Mouse (Mus musculus): Measurements from ENCODE around the gene Slc9a9. TPM values are rescaled to one million over a fixed set of nuclear protein-coding genes. Genes with fewer than 3 reads are reported as not detected.

The Slc9a9 gene
- polyA plus RNA-seq, 1 experiment: 127 TPM

DNA sequence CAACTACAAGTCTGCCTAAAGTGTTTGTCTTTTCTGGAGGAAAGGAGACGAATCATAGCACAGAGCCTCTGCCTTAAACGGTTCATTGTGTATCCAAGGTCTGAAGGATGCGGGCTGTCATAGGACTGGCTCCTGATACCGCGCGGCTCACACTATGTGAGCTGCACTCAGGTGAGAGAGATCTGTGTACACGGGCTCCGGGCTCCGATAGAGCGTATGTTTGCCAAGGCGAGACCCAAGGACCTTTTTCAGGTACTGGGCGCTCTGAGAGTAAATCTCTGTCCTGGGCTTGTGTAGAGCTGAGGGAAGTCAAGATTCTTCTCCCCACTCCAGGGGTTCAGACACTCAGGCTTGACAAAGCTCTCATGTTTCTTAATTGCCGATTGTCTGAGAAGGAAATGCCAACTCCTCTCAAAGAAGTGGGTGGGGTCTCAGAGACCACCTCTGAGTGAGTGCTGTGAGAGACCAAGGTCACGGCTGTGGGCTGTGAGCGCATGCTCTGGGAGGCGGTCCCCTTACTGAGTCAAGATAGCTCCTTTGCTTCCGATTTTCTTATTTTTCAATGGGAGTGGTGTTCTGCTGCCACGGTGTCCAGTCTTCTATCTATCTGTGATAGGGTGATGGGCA is 10.9 kb downstream of the Slc9a9 start:
- H3K4me3 ChIP-seq (ENCODE audit: insufficient read depth, low read length): no peak overlapping the region
- H3K27ac ChIP-seq (ENCODE audit: insufficient read depth, low read depth, low read length): no peak overlapping the region
- TF ChIP-seq CTCF (IDR thresholded peaks at IDR 0.05; ENCODE audit: low read depth, low read length) (no peak), POLR2A (IDR thresholded peaks at IDR 0.05; ENCODE audit: borderline replicate concordance, low read depth, low read length) (no peak)
- H3K4me1 ChIP-seq (ENCODE audit: control insufficient read depth, insufficient read depth, low read length): peaks cover 4% of the 10 kb centered on the region

DNA sequence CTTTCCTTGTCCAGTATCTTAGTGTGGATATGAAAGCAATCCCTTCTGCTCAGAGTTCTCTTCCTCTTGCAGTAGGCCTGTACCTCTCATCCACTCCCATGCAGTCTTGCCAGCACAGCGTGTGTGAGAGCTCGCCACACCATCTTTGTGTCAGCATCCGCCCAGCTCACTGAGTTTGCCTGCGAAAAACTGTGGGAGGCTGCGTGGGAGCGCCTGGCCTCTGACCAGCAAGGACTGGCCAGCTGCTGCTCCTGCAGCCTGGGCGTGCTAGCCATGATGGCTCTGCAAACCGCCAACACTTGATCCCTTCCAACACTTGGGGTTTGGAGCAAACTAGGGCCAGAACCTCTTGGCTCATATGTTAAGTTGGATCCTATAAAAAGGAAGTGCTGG is 11.4 kb downstream of the Slc9a9 start:
- peaks cover 2% of the 10 kb centered on the region for H3K4me1 ChIP-seq (ENCODE audit: control insufficient read depth, insufficient read depth, low read length)
- no peak overlapping the region for H3K4me3 ChIP-seq (ENCODE audit: insufficient read depth, low read length)
- TF ChIP-seq POLR2A (IDR thresholded peaks at IDR 0.05; ENCODE audit: borderline replicate concordance, low read depth, low read length) (no peak), CTCF (IDR thresholded peaks at IDR 0.05; ENCODE audit: low read depth, low read length) (no peak)
- no peak overlapping the region for H3K27ac ChIP-seq (ENCODE audit: insufficient read depth, low read depth, low read length)

DNA sequence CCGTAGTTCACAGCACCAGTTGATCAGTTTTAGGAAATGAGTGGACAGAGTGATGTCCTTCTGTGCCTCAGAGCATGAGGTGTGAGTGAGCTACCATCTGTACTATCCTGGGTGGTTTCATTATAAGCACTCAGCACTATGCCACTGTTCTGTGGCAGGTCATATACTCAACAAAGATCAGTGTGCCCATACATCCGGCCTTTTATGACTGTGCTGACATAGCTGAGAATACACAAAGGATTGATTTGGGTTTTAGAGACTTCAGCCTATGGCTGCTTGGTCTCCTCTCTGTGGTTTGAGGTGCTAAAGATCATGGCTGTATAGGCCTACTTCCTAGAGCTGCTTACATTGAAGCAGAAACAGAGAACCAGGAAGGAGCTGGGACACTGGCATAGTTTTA is 12.6 kb downstream of the Slc9a9 start:
- no peak overlapping the region for H3K4me3 ChIP-seq (ENCODE audit: insufficient read depth, low read length)
- no peak overlapping the region for H3K27ac ChIP-seq (ENCODE audit: insufficient read depth, low read depth, low read length)
- TF ChIP-seq CTCF (IDR thresholded peaks at IDR 0.05; ENCODE audit: low read depth, low read length) (no peak), POLR2A (IDR thresholded peaks at IDR 0.05; ENCODE audit: borderline replicate concordance, low read depth, low read length) (no peak)
- no peaks in the 10 kb centered on the region for H3K4me1 ChIP-seq (ENCODE audit: control insufficient read depth, insufficient read depth, low read length)

DNA sequence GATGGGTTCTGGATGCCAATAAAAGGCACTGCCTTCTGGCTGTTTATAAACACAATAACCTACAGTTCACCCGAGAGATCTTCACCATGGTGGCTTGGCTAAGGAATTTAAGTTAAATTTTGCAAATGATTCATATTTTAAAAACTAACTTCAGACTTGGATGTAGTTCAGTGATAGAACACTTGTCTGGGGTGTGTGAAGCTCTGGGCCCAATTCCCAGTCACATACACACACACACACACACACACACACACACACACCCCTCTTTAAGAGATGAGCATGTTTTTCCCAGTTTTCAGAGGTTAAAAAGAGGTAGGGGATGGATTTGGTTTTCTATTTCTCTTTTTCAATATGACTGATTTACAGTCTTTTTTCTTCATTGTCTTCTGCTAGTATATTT is 15.9 kb downstream of the Slc9a9 start:
- TF ChIP-seq POLR2A (IDR thresholded peaks at IDR 0.05; ENCODE audit: borderline replicate concordance, low read depth, low read length) (no peak), CTCF (IDR thresholded peaks at IDR 0.05; ENCODE audit: low read depth, low read length) (no peak)
- Histone ChIP-seq H3K4me3 (ENCODE audit: insufficient read depth, low read length) (no peak overlapping the region), H3K4me1 (ENCODE audit: control insufficient read depth, insufficient read depth, low read length) (peaks cover 7% of the 10 kb centered on the region; the same call in 1 of the 2 replicates), H3K27ac (ENCODE audit: insufficient read depth, low read depth, low read length) (no peak overlapping the region)

DNA sequence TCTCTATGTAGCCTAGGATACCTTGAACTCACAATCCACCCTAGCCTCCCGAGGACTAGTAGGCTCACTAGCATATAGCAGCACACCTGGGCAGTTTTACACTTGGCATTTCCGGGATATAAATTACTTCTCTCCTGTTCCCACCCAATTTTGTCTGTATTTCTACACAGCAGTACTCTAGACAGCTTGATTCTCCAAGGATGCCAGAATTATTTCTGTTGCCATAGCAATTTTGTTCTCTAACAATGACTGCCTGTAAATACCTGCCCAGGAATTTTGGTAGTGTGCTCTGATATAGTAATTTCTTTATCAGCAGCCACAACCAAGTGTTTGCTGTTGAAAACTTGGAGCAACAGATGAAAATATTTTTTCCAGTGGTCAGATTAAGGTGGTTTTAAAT is 16.7 kb downstream of the Slc9a9 start:
- peaks cover 14% of the 10 kb centered on the region for H3K4me1 ChIP-seq (ENCODE audit: control insufficient read depth, insufficient read depth, low read length)
- no peak overlapping the region for H3K27ac ChIP-seq (ENCODE audit: insufficient read depth, low read depth, low read length)
- no peak for TF ChIP-seq POLR2A (IDR thresholded peaks at IDR 0.05; ENCODE audit: borderline replicate concordance, low read depth, low read length)
- no peak for TF ChIP-seq CTCF (IDR thresholded peaks at IDR 0.05; ENCODE audit: low read depth, low read length)
- H3K4me3 ChIP-seq (ENCODE audit: insufficient read depth, low read length): no peak overlapping the region

DNA sequence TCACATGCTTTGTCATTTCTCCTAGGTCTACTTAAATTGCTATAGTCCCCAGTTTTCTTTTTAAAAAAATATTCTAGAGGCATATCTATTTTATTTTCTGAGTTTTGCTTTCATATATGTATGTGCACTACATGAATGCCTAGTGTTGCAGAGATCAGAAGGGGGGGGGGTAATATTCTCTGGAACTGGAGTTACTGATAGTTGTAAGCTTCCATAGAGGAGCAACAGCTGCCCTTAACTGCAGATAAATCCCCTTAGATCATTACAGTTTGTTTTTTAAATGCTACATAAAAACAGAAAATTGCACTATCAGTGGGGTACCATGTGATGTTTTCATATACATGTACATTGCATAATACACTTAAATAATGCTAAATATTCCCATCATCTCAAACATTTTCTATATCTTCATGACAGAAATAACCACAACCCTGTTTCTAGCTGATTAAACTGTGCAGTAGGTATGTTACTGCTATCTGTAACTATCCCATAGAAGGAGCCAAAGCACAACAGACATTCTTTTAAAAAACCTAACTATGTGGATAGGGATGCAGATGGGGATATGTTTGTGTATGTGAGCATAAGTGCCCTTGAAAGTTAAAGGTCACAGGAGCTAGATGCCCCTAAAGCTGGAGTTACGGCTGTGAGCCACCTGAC is 17.6 kb downstream of the Slc9a9 start:
- TF ChIP-seq CTCF (IDR thresholded peaks at IDR 0.05; ENCODE audit: low read depth, low read length) (no peak), POLR2A (IDR thresholded peaks at IDR 0.05; ENCODE audit: borderline replicate concordance, low read depth, low read length) (no peak)
- Histone ChIP-seq H3K4me3 (ENCODE audit: insufficient read depth, low read length) (no peak overlapping the region), H3K27ac (ENCODE audit: insufficient read depth, low read depth, low read length) (no peak overlapping the region), H3K4me1 (ENCODE audit: control insufficient read depth, insufficient read depth, low read length) (peaks cover 20% of the 10 kb centered on the region)

DNA sequence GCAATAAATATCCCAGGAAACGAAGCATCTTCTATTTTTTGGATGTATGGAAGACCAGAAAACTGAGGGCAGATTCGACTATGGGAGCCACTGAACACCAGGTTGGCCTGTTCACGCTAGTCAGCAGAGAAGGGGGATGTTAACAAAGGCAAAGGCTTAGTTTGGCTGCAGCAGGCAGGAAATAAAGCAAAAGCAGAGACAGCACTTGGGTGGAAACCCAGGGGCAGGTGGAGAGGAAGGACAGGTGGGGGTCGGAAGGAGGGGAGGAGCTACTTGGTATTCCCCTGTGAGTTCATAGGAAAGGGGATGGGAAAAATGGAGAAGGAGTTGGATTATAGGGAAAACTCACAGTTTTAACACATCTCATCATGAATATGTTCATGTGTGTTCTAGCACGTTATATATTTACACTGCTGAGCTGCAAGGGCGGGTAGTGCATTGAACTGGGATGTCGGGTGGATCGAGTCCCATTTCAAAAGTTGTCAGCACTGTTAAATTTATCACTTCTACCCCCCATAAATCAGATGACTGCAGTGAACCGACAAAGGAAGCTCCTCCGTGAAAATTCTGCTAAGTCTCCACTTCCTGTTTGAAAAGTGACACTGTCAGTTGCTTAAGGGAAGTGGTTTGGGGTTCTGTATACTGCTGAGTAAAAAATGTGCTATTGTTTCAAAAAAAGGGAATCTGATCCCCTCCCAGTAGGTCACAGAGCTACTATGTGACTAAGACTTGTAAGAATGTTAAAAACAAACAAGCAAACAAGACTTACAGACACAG is 21.8 kb downstream of the Slc9a9 start:
- Histone ChIP-seq H3K4me1 (ENCODE audit: control insufficient read depth, insufficient read depth, low read length) (peaks cover 61% of the 10 kb centered on the region), H3K27ac (ENCODE audit: insufficient read depth, low read depth, low read length) (peak overlapping the region; percentile 99), H3K4me3 (ENCODE audit: insufficient read depth, low read length) (peak overlapping the region; percentile 33)
- TF ChIP-seq CTCF (IDR thresholded peaks at IDR 0.05; ENCODE audit: low read depth, low read length): no peak
- TF ChIP-seq POLR2A (IDR thresholded peaks at IDR 0.05; ENCODE audit: borderline replicate concordance, low read depth, low read length): no peak

DNA sequence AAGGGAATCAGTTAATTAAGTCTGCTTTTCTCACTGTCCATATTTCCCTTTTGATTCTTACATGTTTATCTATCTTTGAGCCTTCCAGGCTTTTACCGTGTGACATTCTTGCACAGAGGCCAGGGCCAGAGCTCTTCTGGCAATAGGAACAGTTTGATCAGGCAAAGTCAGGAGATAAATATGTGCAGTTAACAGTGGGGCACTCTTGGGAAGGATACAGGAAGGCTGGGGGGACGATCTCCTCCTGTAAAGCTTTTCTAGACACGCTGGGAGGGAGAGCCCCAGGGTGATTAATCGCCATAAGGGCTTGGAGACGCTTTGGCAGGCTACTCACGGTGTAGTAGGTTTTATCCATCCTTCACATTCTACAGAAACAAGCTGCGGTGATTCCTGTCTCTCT is 22.4 kb downstream of the Slc9a9 start:
- H3K4me3 ChIP-seq (ENCODE audit: insufficient read depth, low read length): no peak overlapping the region

DNA sequence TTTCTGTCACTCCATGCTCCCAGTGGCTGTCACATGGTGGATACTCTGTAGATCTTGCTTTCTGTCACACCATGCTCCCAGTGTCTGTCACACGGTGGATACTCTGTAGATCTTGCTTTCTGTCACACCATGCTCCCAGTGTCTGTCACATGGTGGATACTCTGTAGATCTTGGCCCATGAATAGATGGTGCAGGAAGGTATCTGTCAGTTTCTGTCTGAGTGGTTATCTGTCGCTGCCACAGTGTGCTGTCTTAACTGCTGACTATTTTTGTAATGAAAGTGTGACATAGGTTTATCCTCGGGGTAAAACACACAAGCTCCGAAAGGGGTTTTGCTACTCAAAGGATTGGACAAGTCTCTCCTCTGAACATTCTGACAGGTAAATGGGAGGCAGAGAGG is 24.5 kb downstream of the Slc9a9 start:
- peaks cover 76% of the 10 kb centered on the region for H3K4me1 ChIP-seq (ENCODE audit: control insufficient read depth, insufficient read depth, low read length)
- H3K4me3 ChIP-seq (ENCODE audit: insufficient read depth, low read length): no peak overlapping the region
- 0 out of 2 replicates have a peak overlapping the region, but pooled peaks have one; percentile 1 for H3K27ac ChIP-seq (ENCODE audit: insufficient read depth, low read depth, low read length)
- TF ChIP-seq POLR2A (IDR thresholded peaks at IDR 0.05; ENCODE audit: borderline replicate concordance, low read depth, low read length): no peak
- TF ChIP-seq CTCF (IDR thresholded peaks at IDR 0.05; ENCODE audit: low read depth, low read length): no peak

More for the DNA sequence above, 22.4 kb downstream of the Slc9a9 start:
- H3K27ac ChIP-seq (ENCODE audit: insufficient read depth, low read depth, low read length): peak overlapping the region; percentile 98
- TF ChIP-seq CTCF (IDR thresholded peaks at IDR 0.05; ENCODE audit: low read depth, low read length): no peak
- no peak for TF ChIP-seq POLR2A (IDR thresholded peaks at IDR 0.05; ENCODE audit: borderline replicate concordance, low read depth, low read length)
- peaks cover 65% of the 10 kb centered on the region for H3K4me1 ChIP-seq (ENCODE audit: control insufficient read depth, insufficient read depth, low read length)

DNA sequence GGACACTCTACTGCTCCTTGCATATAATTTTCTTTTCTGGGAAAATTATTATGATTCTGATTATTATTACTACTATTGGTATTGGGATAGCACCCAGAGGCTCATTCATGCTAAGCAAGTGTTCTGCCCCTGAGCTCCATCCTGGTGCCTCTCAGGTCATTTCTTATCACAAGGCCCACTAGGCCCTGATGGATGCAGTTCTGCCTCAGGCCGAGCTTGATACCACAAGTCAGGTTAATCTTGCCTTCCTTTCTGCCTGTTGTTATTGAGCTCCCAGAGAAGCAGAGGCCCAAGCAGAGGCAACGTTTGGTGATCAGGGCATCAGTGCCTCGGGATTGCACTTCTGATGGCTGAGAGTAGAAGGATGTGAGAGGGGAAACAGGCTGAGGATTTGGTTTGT is 25.3 kb downstream of the Slc9a9 start:
- H3K4me3 ChIP-seq (ENCODE audit: insufficient read depth, low read length): no peak overlapping the region
- TF ChIP-seq CTCF (IDR thresholded peaks at IDR 0.05; ENCODE audit: low read depth, low read length) (no peak), POLR2A (IDR thresholded peaks at IDR 0.05; ENCODE audit: borderline replicate concordance, low read depth, low read length) (no peak)
- H3K27ac ChIP-seq (ENCODE audit: insufficient read depth, low read depth, low read length): no peak overlapping the region
- H3K4me1 ChIP-seq (ENCODE audit: control insufficient read depth, insufficient read depth, low read length): peaks cover 74% of the 10 kb centered on the region
